Mouse (Mus musculus) embryonic fibroblast, embryonic 13.5 days (primary cell): Measurements from ENCODE around the gene Kansl2.

ENCODE experiments used
- CTCF ChIP-seq: IDR thresholded peaks from 2 replicates; pipeline ENCODE4 v1.5.1; 2011; ENCODE audit warnings: mild to moderate bottlenecking, control low read depth, low read length, moderate library complexity, borderline replicate concordance; ENCODE audit not compliant: insufficient read depth
- POLR2A ChIP-seq: IDR thresholded peaks from 2 replicates; pipeline ENCODE4 v1.6.1; 2011; ENCODE audit warnings: low read depth, mild to moderate bottlenecking, control low read depth, low read length, moderate library complexity

GRCm38 (mm10) chr15:98582410-98582809, 48.3 kb upstream of the Kansl2 start:
- no peak for TF ChIP-seq CTCF
- no peak for TF ChIP-seq POLR2A
